Mouse (Mus musculus) embryonic stem cell, embryonic (primary cell): ENCODE results near the gene Chmp4b.

Experiments used
- CTCF ChIA-PET, 4 experiments: fragments of 300-600 bp in 2 of 4; fragments of 350-600 bp in 2 of 4; sonication (Branson Sonifier 250); formaldehyde crosslinking; loops; one replicate each; lab custom pipeline; 2022; ENCODE audit warnings: inconsistent platforms in 2 of 4; lab: Charles Lee
- POLR2A ChIA-PET, 4 experiments: fragments of 300-600 bp in 2 of 4; fragments of 350-600 bp in 2 of 4; sonication (Branson Sonifier 250); formaldehyde crosslinking; loops; one replicate each; lab custom pipeline; 2022; ENCODE audit warnings: antibody characterized with exemption in 4 of 4, inconsistent platforms in 1 of 4; lab: Charles Lee

Chmp4b gene

GRCm38 (mm10) chr2:154651363-154651762 lies at the start of gene Chmp4b:
Gene Chmp4b, plus strand, starts transcription at chr2:154651705.
- POLR2A ChIA-PET = interaction anchor here in 3 of 4 experiments (0.5 to 1.4 kb wide), 6 partner anchors 26 to 241 kb away, joined by 3 to 5 read pairs (median 4); partner anchors contain the start of gene Eif2s2 (in 1 of the 3)

GRCm38 (mm10) chr2:154603007-154603637 lies 48.4 kb upstream of the Chmp4b start:
- ChIA-PET CTCF (interaction anchor here (0.5 to 4.8 kb wide), 30 partner anchors 10 to 652 kb away, joined by 3 to 58 read pairs (median 4); partner anchors contain the start of genes 4930519P11Rik (in 4 of the 4), Zfp341 (in 4 of the 4), Actl10 (in 1 of the 4) and Raly (in 1 of the 4)), POLR2A (interaction anchor here (0.5 to 5.5 kb wide), 78 partner anchors 8 to 673 kb away, joined by 3 to 148 read pairs (median 4); partner anchors contain the start of genes 4930519P11Rik (in 4 of the 4), Zfp341 (in 4 of the 4), Actl10 (in 2 of the 4) and Raly (in 2 of the 4))

More at GRCm38 (mm10) chr2:154651363-154651762, at the start of gene Chmp4b:
- CTCF ChIA-PET = interaction anchor here in 1 of 4 experiments (0.5 kb wide), 1 partner anchor 207 kb away, joined by 5 read pairs; no protein-coding TSS in a partner anchor

GRCm38 (mm10) chr2:154603638-154604153 lies 47.8 kb upstream of the Chmp4b start, which contains the start of gene Pxmp4:
Gene Pxmp4, minus strand, starts transcription at chr2:154603708.
- ChIA-PET CTCF (interaction anchor here (0.5 to 4.8 kb wide), 30 partner anchors 9 to 653 kb away, joined by 3 to 58 read pairs (median 4); partner anchors contain the start of genes 4930519P11Rik (in 4 of the 4), Zfp341 (in 4 of the 4), Actl10 (in 1 of the 4) and Raly (in 1 of the 4)), POLR2A (interaction anchor here (0.5 to 5.5 kb wide), 75 partner anchors 8 to 673 kb away, joined by 3 to 148 read pairs (median 4); partner anchors contain the start of genes Zfp341 (in 4 of the 4), 4930519P11Rik (in 3 of the 4), Actl10 (in 2 of the 4) and Raly (in 2 of the 4))

- CTCF ChIA-PET = interaction anchor here (0.6 to 4.8 kb wide), 22 partner anchors 9 to 304 kb away, joined by 3 to 58 read pairs (median 5); partner anchors contain the start of genes 4930519P11Rik (in 4 of the 4), Zfp341 (in 4 of the 4) and Actl10 (in 1 of the 4)
- POLR2A ChIA-PET = interaction anchor here (0.6 to 5.5 kb wide), 58 partner anchors 9 to 672 kb away, joined by 3 to 148 read pairs (median 4); partner anchors contain the start of genes Zfp341 (in 4 of the 4), 4930519P11Rik (in 3 of the 4), Actl10 (in 2 of the 4) and Raly (in 2 of the 4)
Measured at GRCm38 (mm10) chr2:154604156-154604555, 47.3 kb upstream of the Chmp4b start.

GRCm38 (mm10) chr2:154606965-154607364 lies 44.5 kb upstream of the Chmp4b start:
- POLR2A ChIA-PET = interaction anchor here in 2 of 4 experiments (0.6 to 1.9 kb wide), 7 partner anchors 7 to 280 kb away, joined by 3 to 6 read pairs (median 4); no protein-coding TSS in a partner anchor
- CTCF ChIA-PET = interaction anchor here in 1 of 4 experiments (0.6 kb wide), 1 partner anchor 151 kb away, joined by 14 read pairs; no protein-coding TSS in a partner anchor

GRCm38 (mm10) chr2:154609050-154609767 lies 42.3 kb upstream of the Chmp4b start:
- ChIA-PET CTCF (interaction anchor here in 2 of 4 experiments (0.6 to 1.1 kb wide), 2 partner anchors 16 to 465 kb away, joined by 3 read pairs; partner anchors contain the start of gene Ahcy (in 1 of the 2)), POLR2A (interaction anchor here in 2 of 4 experiments (1.2 to 1.4 kb wide), 3 partner anchors 10 to 182 kb away, joined by 4 to 7 read pairs (median 4); no protein-coding TSS in a partner anchor)

- POLR2A ChIA-PET = interaction anchor here (0.5 to 4.5 kb wide), 117 partner anchors 7 to 840 kb away, joined by 3 to 148 read pairs (median 4); partner anchors contain the start of genes Pxmp4 (in 4 of the 4), Raly (in 3 of the 4), Snta1 (in 3 of the 4) and Actl10 (in 2 of the 4)
Measured at GRCm38 (mm10) chr2:154613118-154614115, 38.1 kb upstream of the Chmp4b start, which contains the start of the genes Zfp341 and 4930519P11Rik. Gene Zfp341, plus strand, starts transcription at chr2:154613297. Gene 4930519P11Rik, minus strand, starts transcription at chr2:154613437.

GRCm38 (mm10) chr2:154614841-154615576 lies 36.5 kb upstream of the Chmp4b start:
- POLR2A ChIA-PET = interaction anchor here in 3 of 4 experiments (0.5 to 4.5 kb wide), 36 partner anchors 8 to 766 kb away, joined by 3 to 148 read pairs (median 4); partner anchors contain the start of genes Pxmp4 (in 2 of the 3) and Raly (in 2 of the 3)
- CTCF ChIA-PET = interaction anchor here in 2 of 4 experiments (0.7 to 3.9 kb wide), 4 partner anchors 11 to 31 kb away, joined by 3 to 58 read pairs (median 6); partner anchors contain the start of gene Pxmp4 (in 1 of the 2)

More at GRCm38 (mm10) chr2:154613118-154614115, 38.1 kb upstream of the Chmp4b start, which contains the start of the genes Zfp341 and 4930519P11Rik:
- CTCF ChIA-PET = interaction anchor here (0.5 to 3.9 kb wide), 41 partner anchors 9 to 313 kb away, joined by 3 to 58 read pairs (median 4); partner anchors contain the start of genes Pxmp4 (in 4 of the 4), Actl10 (in 1 of the 4), Cdk5rap1 (in 1 of the 4) and Raly (in 1 of the 4)

GRCm38 (mm10) chr2:154615674-154616073 lies 35.8 kb upstream of the Chmp4b start:
- ChIA-PET POLR2A (interaction anchor here in 3 of 4 experiments (0.5 to 4.5 kb wide), 18 partner anchors 7 to 766 kb away, joined by 3 to 148 read pairs (median 4); partner anchors contain the start of genes Pxmp4 (in 2 of the 3) and Raly (in 1 of the 3)), CTCF (interaction anchor here in 1 of 4 experiments (0.7 kb wide), 1 partner anchor 15 kb away, joined by 3 read pairs; no protein-coding TSS in a partner anchor)

- ChIA-PET CTCF (interaction anchor here in 2 of 4 experiments (0.6 kb wide), 2 partner anchors 20 to 433 kb away, joined by 3 to 5 read pairs; no protein-coding TSS in a partner anchor), POLR2A (interaction anchor here in 2 of 4 experiments (0.6 to 1.3 kb wide), 4 partner anchors 24 to 837 kb away, joined by 3 to 6 read pairs (median 4); partner anchors contain the start of gene Efcab8 (in 1 of the 2))
Measured at GRCm38 (mm10) chr2:154617061-154617460, 34.4 kb upstream of the Chmp4b start.

GRCm38 (mm10) chr2:154621684-154622083 lies 29.8 kb upstream of the Chmp4b start:
- ChIA-PET POLR2A (interaction anchor here in 1 of 4 experiments (2.9 kb wide), 1 partner anchor 8 kb away, joined by 9 read pairs; the partner anchor contains the start of genes 4930519P11Rik and Zfp341), CTCF (interaction anchor here in 1 of 4 experiments (1.6 kb wide), 1 partner anchor 8 kb away, joined by 3 read pairs; no protein-coding TSS in a partner anchor)

GRCm38 (mm10) chr2:154624137-154624536 lies 27.4 kb upstream of the Chmp4b start:
- ChIA-PET CTCF (interaction anchor here in 3 of 4 experiments (0.5 to 1.5 kb wide), 7 partner anchors 9 to 577 kb away, joined by 3 to 8 read pairs (median 3); partner anchors contain the start of genes 4930519P11Rik (in 1 of the 3), Pxmp4 (in 1 of the 3) and Zfp341 (in 1 of the 3)), POLR2A (interaction anchor here in 2 of 4 experiments (0.6 to 2.9 kb wide), 6 partner anchors 10 to 318 kb away, joined by 3 to 13 read pairs (median 4); partner anchors contain the start of genes 4930519P11Rik (in 1 of the 2), Pxmp4 (in 1 of the 2) and Zfp341 (in 1 of the 2))

- ChIA-PET CTCF (interaction anchor here in 1 of 4 experiments (0.5 kb wide), 1 partner anchor 83 kb away, joined by 3 read pairs; no protein-coding TSS in a partner anchor), POLR2A (interaction anchor here in 3 of 4 experiments (0.6 to 1.9 kb wide), 7 partner anchors 11 to 1014 kb away, joined by 3 to 7 read pairs (median 3); partner anchors contain the start of genes 4930519P11Rik (in 2 of the 3), Pxmp4 (in 1 of the 3) and Zfp341 (in 1 of the 3))
Measured at GRCm38 (mm10) chr2:154630531-154630930, 21.0 kb upstream of the Chmp4b start.
